Mouse (Mus musculus): ENCODE results near the gene Gm20388.

DNA sequence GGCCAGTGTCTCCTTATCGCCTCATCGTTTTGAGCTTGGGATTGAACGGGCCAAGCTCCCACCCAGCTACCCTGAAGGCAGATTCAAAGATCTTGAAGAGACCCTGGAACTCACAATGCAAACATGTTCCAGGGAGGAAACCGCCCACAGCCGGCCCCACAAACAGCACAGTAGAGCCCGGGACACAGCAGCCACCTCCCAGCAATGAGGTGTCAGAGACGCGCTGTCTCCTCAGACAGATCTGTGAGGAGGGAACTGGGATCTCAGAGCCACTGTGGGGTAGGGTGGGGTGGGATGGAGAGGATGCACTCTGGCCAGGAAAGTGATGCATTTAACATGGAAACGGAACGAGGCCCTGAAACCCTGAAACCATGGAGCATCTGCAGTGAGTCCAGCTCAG lies 2207.5 kb downstream of the Gm20388 start:
- TF ChIP-seq CTCF (IDR thresholded peaks at IDR 0.05; ENCODE audit: extremely low read depth, insufficient read depth, low read length) (no peak), POLR2A (IDR thresholded peaks at IDR 0.05; ENCODE audit: extremely low read depth, insufficient read depth, low read length) (no peak)

Measured in cortical plate, adult 2 months (tissue).